Mouse (Mus musculus) urinary bladder, adult 2 months (tissue): ENCODE data around the gene Spdye4b. TPM values are rescaled to one million over a fixed set of nuclear protein-coding genes. Genes with fewer than 3 reads are reported as not detected.
"Not testable (repeated sequence)": the region's sequence is repeated elsewhere in the genome, so short reads cannot be mapped to it uniquely, and the experiment has no call there.

Source experiments
- DNase-seq: peaks from one replicate; pipeline ENCODE4 v3.0.0; 2022; ENCODE audit warnings: low spot score
- polyA plus RNA-seq: library from polyadenylated mRNA; depleted of rRNA; stranded (reverse); fragments of >200 nt; gene quantifications from 2 replicates; pipeline ENCODE4 v1.2.3, GENCODE M21; 2012; rRNA removed

Spdye4b gene
- not detected in 2 replicates for polyA plus RNA-seq

- peak; percentile 73 for DNase-seq
Measured at GRCm38 (mm10) chr5:143180255-143181076, at the start of gene Spdye4b, which contains the start of gene Rbak. Gene Spdye4b (plus strand): TSS chr5:143181017. Gene Rbak (minus strand): TSS chr5:143180775.

GRCm38 (mm10) chr5:143132935-143133514, 47.8 kb upstream of the Spdye4b start:
- DNase-seq: no peak

GRCm38 (mm10) chr5:143134216-143135010, 46.4 kb upstream of the Spdye4b start:
- not testable (repeated sequence) for DNase-seq

DNA sequence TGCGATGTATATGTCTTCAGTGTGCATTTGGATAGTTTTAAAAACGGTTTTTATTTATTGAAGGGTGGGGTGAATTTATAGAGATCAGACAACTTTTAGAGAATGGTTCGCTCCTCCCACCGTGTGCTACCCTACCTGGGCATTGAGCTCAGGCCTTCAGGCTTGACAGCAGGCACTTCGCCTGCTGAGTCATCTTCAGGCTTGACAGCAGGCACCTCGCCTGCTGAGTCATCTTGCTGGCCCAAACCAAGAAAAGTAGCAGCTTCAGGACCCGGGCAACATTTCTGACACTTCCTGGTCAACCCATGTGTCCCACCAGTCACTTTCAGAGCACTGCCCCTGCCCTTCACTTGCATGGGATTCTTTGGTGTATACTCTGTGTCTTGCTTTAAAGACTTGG, 45.8 kb upstream of the Spdye4b start:
- DNase-seq: no peak

GRCm38 (mm10) chr5:143137580-143137979, 43.2 kb upstream of the Spdye4b start:
- DNase-seq: no peak

DNA sequence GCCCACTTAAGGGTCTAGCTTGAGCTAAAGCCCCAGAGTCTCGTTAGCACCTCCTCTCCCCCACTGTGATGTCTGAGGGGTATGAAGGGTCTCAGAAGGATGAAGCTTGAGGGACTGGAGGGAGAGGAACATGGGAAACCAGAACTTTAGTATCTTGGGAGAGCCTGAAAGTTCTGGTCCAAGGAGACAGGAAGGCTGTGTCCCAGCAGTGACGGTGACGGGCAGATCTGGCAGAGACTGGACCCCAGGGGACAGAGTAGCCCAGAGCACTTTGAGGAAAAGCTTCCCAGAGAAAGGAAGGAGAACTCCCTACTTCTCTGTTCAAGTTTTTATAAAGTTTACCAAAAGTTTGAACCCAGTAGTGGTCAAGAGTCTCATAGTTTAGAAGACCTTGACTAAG, 33.3 kb upstream of the Spdye4b start, which contains the start of gene Olfr718-ps1:
Olfr718-ps1 (minus strand) TSS at position 101 of the 400 bp plus-strand sequence.
- no peak for DNase-seq

DNA sequence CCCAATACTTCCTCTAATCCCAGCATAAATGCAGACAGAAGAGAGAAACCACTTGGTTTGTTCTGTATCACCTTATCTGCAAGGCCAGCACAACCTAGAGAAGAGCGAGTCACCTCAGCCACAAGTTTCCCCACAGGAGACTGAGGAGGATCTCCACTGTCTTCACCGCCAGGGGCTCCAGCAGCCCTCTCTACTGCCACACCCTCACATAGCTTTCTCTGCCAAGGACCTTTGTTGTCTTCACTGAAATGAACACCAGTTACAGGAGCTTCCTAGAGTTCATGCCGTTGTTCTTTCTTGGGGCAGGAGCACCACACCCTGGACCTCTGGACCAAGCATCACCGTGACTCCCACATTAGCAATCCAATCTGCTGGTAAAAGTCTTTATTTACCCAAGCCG, 32.2 kb upstream of the Spdye4b start:
- no peak for DNase-seq

DNA sequence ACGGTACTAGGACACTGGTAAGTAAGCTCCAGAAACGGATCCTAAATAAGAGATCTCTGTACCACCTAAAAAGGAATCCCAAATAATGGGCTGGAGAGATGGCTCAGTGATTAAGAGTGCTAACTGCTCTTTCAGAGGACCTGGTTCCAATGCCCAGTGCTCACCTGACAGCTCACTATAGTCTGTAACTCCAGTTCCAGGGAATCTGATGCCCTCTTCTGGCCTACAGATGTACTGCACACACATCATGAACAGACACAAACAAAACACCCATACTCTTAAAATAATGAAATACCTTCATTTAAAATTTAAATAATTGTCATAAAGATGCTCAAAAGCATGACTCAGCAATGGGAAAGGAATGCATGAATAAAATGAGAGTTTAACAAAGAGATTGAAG, 31.3 kb upstream of the Spdye4b start:
- DNase-seq: no peak

- DNase-seq: no peak
Measured at GRCm38 (mm10) chr5:143150044-143150443, 30.8 kb upstream of the Spdye4b start.

DNA sequence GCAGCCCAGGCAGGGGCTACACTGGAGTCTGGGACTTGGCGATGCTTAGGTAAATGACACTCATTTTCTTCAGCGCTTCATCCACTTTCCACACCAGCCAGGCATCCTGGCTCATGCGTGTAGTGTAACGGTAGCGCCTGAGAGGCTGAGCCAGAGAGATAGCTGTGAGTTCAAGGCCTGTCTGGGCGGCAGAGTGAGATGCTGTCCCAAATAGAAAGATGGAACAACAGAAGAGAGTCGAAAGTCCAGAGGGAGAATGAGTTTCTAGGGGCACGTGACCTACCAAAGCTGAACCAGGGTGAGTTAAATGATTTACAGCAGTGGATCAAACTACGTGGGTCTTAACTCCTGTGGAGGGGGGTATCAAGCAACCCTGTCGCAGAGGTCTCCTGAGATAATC, 27.1 kb upstream of the Spdye4b start:
- DNase-seq: no peak

DNA sequence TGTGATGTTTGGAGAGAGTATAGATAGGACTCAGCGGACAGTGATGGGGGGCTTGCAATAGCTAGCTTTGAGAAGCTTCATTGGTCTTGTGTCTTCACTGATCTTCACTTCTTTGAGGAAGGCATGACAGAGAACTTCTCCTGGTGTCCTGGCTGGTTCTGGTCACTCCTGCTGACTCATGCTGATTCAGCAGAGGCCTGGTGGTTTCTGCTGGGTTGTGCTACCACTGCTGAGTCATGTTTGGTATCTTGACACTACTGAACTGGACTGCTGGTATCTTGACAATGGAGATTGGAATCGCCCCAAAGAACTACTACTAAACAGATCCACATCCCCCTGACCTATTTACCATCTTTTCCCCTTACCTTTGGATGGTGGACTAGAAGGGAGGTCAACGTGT, 25.3 kb upstream of the Spdye4b start:
- DNase-seq: no peak

DNA sequence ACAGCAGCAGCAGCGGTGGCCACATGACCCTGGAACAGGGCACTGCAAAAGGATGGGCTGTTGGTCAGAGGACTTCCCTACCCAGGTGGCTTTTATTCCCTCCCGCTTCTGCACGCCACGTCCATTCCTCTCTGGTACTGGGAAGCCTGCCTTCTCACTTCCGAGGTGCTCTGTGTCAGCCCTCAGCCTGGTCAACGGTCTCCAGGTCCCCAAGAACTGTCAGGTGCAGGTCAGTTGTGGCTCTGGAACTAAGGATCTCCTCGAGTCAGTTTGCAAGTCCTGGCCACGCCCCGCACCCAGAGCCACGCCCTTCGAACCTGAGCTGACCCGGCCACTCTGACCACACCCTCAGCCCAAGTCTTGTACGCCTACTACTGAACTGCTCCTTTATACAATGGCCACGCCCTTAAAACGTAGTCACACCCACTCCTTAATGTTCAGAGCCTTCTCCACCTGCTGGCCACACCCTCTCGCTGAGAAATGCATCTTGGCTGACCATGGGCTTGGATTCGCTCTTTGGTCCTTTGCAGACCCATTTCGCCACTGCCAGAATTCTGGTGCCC, 15.2 kb upstream of the Spdye4b start:
- no peak for DNase-seq

GRCm38 (mm10) chr5:143175970-143176369, 4.8 kb upstream of the Spdye4b start:
- DNase-seq: no peak

- DNase-seq: no peak
Measured at GRCm38 (mm10) chr5:143177541-143178200, 3.1 kb upstream of the Spdye4b start.

DNA sequence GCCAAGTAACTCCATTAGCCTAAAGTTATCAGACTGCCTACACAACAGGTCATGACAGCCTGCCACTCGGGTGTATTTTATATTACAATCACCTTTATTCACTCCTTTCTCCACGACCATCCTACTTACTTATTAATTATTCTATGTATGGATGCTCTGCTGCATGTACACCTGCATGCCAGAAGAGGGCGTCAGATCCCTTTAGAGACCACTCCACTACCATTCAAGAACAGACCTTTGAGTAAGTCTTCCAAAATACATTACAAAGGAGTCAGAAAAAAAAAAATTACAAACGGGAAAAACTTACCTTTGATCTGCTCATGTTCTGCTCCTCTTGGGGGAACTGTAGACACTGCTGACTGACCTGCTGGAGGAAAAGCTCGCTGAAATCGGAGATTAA, 1.6 kb upstream of the Spdye4b start:
- DNase-seq: no peak

GRCm38 (mm10) chr5:143188014-143188413, 7.2 kb downstream of the Spdye4b start:
- not testable (repeated sequence) for DNase-seq

DNA sequence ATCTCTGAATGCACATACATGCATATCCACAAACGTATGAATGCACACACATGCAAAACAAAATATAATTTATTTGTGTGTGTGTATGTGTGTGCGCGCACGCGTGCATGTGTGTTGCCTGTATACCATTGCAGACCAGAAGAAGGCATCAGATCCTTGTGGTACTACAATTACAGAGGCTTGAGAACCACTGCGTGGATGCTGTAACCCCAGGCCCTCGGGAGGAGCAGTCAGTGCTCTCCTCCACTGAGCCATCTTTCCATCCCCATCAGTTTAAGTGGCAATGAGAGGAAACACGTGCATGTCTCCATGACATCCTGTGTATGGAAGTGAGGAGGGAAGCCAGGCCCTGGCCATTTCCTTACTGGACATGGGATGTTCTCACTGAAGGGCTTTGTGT, 12.0 kb downstream of the Spdye4b start:
- no peak for DNase-seq

- not testable (repeated sequence) for DNase-seq
Measured at GRCm38 (mm10) chr5:143194747-143195146, 13.9 kb downstream of the Spdye4b start.

DNA sequence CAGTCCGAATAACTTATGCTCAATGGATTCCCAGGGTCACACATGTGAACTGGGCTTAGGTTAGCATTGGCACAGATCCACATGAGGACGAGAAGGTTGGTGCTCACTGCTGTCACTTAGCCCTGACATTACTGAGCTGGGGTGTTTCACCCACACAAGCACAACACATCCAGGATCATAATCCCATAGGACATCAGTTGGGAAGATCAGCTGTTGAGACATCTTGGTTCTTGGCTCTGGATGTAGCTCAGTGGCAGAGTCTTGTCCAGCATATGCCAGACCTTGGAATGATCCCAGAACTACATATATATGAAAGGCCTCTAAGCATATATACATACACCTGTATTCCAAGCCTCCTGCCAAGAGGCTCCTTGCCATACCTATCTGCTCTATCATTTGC, 14.3 kb downstream of the Spdye4b start:
- DNase-seq: no peak

- no peak for DNase-seq
Measured at GRCm38 (mm10) chr5:143196506-143196905, 15.7 kb downstream of the Spdye4b start.

DNA sequence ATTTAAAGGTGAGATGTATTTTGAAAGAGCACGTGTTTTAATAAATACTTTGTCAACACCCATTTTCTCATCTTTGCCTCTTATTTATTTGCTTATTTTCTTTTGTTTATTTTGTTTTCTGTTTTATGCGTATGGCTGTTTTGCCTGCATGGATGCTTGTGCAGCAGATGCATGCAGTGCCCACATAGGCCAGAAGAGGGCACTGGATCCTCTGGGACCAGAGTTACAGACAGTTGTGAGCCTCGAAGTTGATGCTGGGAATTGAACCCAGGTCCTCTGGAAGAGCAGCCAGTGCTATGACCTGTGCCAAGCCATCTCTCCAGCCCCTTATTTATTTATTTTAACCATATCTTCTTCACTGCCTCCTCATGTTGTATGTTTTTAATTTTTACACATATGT, 24.2 kb downstream of the Spdye4b start:
- no peak for DNase-seq

GRCm38 (mm10) chr5:143213832-143214231, 33.0 kb downstream of the Spdye4b start:
- DNase-seq: no peak
